Mouse (Mus musculus): ENCODE data around the gene Kctd14.
A peak's percentile ranks its signal among the peaks of the same experiment; 100 is the strongest.

Gene Kctd14

GRCm38 (mm10) chr7:97438986-97439385 lies 12.1 kb upstream of the Kctd14 start:
- DNase-seq (ENCODE audit: extremely low read depth, low read depth, low spot score): no peak

GRCm38 (mm10) chr7:97446171-97446925 lies 4.8 kb upstream of the Kctd14 start:
- DNase-seq (ENCODE audit: extremely low read depth, low read depth, low spot score): peak; percentile 92

GRCm38 (mm10) chr7:97447050-97447531 lies 4.0 kb upstream of the Kctd14 start:
- no peak for DNase-seq (ENCODE audit: extremely low read depth, low read depth, low spot score)

- DNase-seq (ENCODE audit: extremely low read depth, low read depth, low spot score): no peak
These were observed 1.1 kb downstream of the Kctd14 start for GRCm38 (mm10) chr7:97452196-97452595.

GRCm38 (mm10) chr7:97453141-97453921 lies 2.2 kb downstream of the Kctd14 start:
- DNase-seq (ENCODE audit: extremely low read depth, low read depth, low spot score): no peak

GRCm38 (mm10) chr7:97454795-97455194 lies 3.7 kb downstream of the Kctd14 start:
- no peak for DNase-seq (ENCODE audit: extremely low read depth, low read depth, low spot score)

GRCm38 (mm10) chr7:97455577-97455976 lies 4.5 kb downstream of the Kctd14 start:
- no peak for DNase-seq (ENCODE audit: extremely low read depth, low read depth, low spot score)

GRCm38 (mm10) chr7:97473001-97473400 lies 21.9 kb downstream of the Kctd14 start:
- DNase-seq (ENCODE audit: extremely low read depth, low read depth, low spot score): no peak

- DNase-seq (ENCODE audit: extremely low read depth, low read depth, low spot score): no peak
These were observed 28.2 kb downstream of the Kctd14 start for GRCm38 (mm10) chr7:97479349-97479748.

- DNase-seq (ENCODE audit: extremely low read depth, low read depth, low spot score): no peak
These were observed 29.2 kb downstream of the Kctd14 start for GRCm38 (mm10) chr7:97480290-97480689.

- DNase-seq (ENCODE audit: extremely low read depth, low read depth, low spot score): peak; percentile 90
These were observed 29.8 kb downstream of the Kctd14 start, which contains the start of gene Ints4 for GRCm38 (mm10) chr7:97480821-97481339. Ints4 (plus strand) TSS chr7:97480956.

- DNase-seq (ENCODE audit: extremely low read depth, low read depth, low spot score): no peak
These were observed 32.3 kb downstream of the Kctd14 start for GRCm38 (mm10) chr7:97483378-97483777.

- no peak for DNase-seq (ENCODE audit: extremely low read depth, low read depth, low spot score)
These were observed 40.0 kb downstream of the Kctd14 start for GRCm38 (mm10) chr7:97491157-97491556.

GRCm38 (mm10) chr7:97492420-97492819 lies 41.3 kb downstream of the Kctd14 start:
- no peak for DNase-seq (ENCODE audit: extremely low read depth, low read depth, low spot score)

- no peak for DNase-seq (ENCODE audit: extremely low read depth, low read depth, low spot score)
These were observed 43.9 kb downstream of the Kctd14 start for GRCm38 (mm10) chr7:97495052-97495451.

GRCm38 (mm10) chr7:97500555-97501209 lies 49.6 kb downstream of the Kctd14 start:
- no peak for DNase-seq (ENCODE audit: extremely low read depth, low read depth, low spot score)
